Mouse (Mus musculus): ENCODE results near the gene Dao. TPM values are rescaled to one million over a fixed set of nuclear protein-coding genes. Genes with fewer than 3 reads are reported as not detected.
A peak's percentile ranks its signal among the peaks of the same experiment; 100 is the strongest.

Gene Dao
- polyA plus RNA-seq, 1 experiment from 2014 or later = not detected

- H3K4me1 ChIP-seq (ENCODE audit: control insufficient read depth, insufficient read depth, low read length) = peaks cover 70% of the 10 kb centered on the region
- H3K4me2 ChIP-seq = no peak overlapping the region
- no peaks in the 10 kb centered on the region for H3K36me3 ChIP-seq (ENCODE audit: control insufficient read depth, insufficient read depth, low read length)
- 0 out of 2 replicates have a peak overlapping the region, but pooled peaks have one; percentile 41 for H3K27ac ChIP-seq (ENCODE audit: low read depth, low read length)
- no peaks in the 10 kb centered on the region for H3K27me3 ChIP-seq (ENCODE audit: control insufficient read depth, insufficient read depth, low read length)
- WGBS (ENCODE audit: insufficient replicate concordance) = 80% methylated on average over 8 of the region's 8 CpGs
- no peak for ATAC-seq (replicated peaks; ENCODE audit: insufficient number of reproducible peaks, low FRiP score, low TSS enrichment)
- H3K9me3 ChIP-seq (replicated peaks; ENCODE audit: control insufficient read depth, low read length) = no peaks in the 10 kb centered on the region
- H3K4me3 ChIP-seq (ENCODE audit: low read depth, low read length) = no peak overlapping the region
- H3K9ac ChIP-seq (ENCODE audit: low read depth, low read length) = no peak overlapping the region
Measured at GRCm38 (mm10) chr5:113976597-113976996, 26.9 kb upstream of the Dao start.

DNA sequence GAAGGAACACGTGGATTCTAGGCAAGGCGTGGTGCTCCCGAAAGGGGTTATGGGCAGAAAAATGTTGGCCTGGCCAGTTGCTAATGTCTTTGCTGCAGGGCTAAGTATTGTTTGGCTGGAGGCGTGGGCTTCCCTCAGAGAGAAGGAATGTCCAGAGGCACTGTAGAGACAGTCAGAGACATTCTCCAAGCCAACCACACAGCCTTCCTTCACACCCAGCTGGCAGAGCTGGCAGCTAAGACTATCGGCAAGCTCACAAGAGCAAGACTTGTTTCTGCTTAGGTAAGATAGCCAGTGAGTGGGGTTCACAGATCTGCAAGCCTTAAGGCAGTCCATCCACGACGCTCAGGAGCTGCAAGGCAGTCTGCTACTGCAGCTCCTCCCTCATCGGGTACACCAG, 26.2 kb upstream of the Dao start:
- WGBS (ENCODE audit: insufficient replicate concordance) = 72% methylated on average over 8 of the region's 8 CpGs
- H3K4me2 ChIP-seq = no peak overlapping the region

DNA sequence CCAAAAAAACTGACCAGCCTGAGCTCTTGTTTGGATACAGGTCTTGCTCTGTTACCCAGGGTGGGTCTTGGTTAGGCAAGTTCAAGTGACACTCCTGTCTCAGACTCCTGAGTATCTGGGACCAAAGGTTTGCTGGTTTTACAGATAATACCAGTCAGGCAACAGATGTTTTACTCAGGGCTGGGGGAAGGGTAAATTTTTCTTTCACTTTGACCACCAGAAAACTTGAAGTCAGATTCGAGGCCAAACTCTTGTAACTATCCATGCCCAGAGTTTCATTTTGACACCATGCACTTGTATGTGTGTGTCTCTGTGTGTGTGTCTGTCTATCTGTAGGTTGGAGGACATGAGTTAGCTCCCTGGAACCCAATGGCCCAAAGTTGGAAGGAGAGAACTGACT, 23.0 kb upstream of the Dao start:
- Histone ChIP-seq H3K4me1 (ENCODE audit: control insufficient read depth, insufficient read depth, low read length) (peaks cover 58% of the 10 kb centered on the region), H3K4me3 (ENCODE audit: low read depth, low read length) (no peak overlapping the region), H3K36me3 (ENCODE audit: control insufficient read depth, insufficient read depth, low read length) (no peaks in the 10 kb centered on the region), H3K27me3 (ENCODE audit: control insufficient read depth, insufficient read depth, low read length) (no peaks in the 10 kb centered on the region), H3K27ac (ENCODE audit: low read depth, low read length) (peak overlapping the region; percentile 60), H3K9me3 (replicated peaks; ENCODE audit: control insufficient read depth, low read length) (no peaks in the 10 kb centered on the region), H3K9ac (ENCODE audit: low read depth, low read length) (no peak overlapping the region), H3K4me2 (peak overlapping the region; percentile 11; the same call in 1 of the 2 replicates)
- 66% methylated on average over 1 of the region's 1 CpGs for WGBS (ENCODE audit: insufficient replicate concordance)
- no peak for ATAC-seq (replicated peaks; ENCODE audit: insufficient number of reproducible peaks, low FRiP score, low TSS enrichment)

More for the DNA sequence above, 26.2 kb upstream of the Dao start:
- Histone ChIP-seq H3K27me3 (ENCODE audit: control insufficient read depth, insufficient read depth, low read length) (no peaks in the 10 kb centered on the region), H3K36me3 (ENCODE audit: control insufficient read depth, insufficient read depth, low read length) (no peaks in the 10 kb centered on the region), H3K4me3 (ENCODE audit: low read depth, low read length) (no peak overlapping the region), H3K4me1 (ENCODE audit: control insufficient read depth, insufficient read depth, low read length) (peaks cover 68% of the 10 kb centered on the region), H3K9me3 (replicated peaks; ENCODE audit: control insufficient read depth, low read length) (no peaks in the 10 kb centered on the region), H3K9ac (ENCODE audit: low read depth, low read length) (no peak overlapping the region), H3K27ac (ENCODE audit: low read depth, low read length) (peak overlapping the region; percentile 41; the same call in 1 of the 2 replicates)
- no peak for ATAC-seq (replicated peaks; ENCODE audit: insufficient number of reproducible peaks, low FRiP score, low TSS enrichment)

- peaks cover 58% of the 10 kb centered on the region for H3K4me1 ChIP-seq (ENCODE audit: control insufficient read depth, insufficient read depth, low read length)
- 79% methylated on average over 6 of the region's 6 CpGs for WGBS (ENCODE audit: insufficient replicate concordance)
- H3K4me3 ChIP-seq (ENCODE audit: low read depth, low read length) = no peak overlapping the region
- no peaks in the 10 kb centered on the region for H3K36me3 ChIP-seq (ENCODE audit: control insufficient read depth, insufficient read depth, low read length)
- H3K9ac ChIP-seq (ENCODE audit: low read depth, low read length) = no peak overlapping the region
- H3K27ac ChIP-seq (ENCODE audit: low read depth, low read length) = peak overlapping the region; percentile 60; the same call in 1 of the 2 replicates
- no peaks in the 10 kb centered on the region for H3K9me3 ChIP-seq (replicated peaks; ENCODE audit: control insufficient read depth, low read length)
- H3K27me3 ChIP-seq (ENCODE audit: control insufficient read depth, insufficient read depth, low read length) = no peaks in the 10 kb centered on the region
- ATAC-seq (replicated peaks; ENCODE audit: insufficient number of reproducible peaks, low FRiP score, low TSS enrichment) = no peak
- no peak overlapping the region for H3K4me2 ChIP-seq
Measured at GRCm38 (mm10) chr5:113981171-113981570, 22.3 kb upstream of the Dao start.

GRCm38 (mm10) chr5:113981843-113982242, 21.7 kb upstream of the Dao start:
- no peak overlapping the region for H3K27ac ChIP-seq (ENCODE audit: low read depth, low read length)
- H3K4me2 ChIP-seq = no peak overlapping the region
- no peak for ATAC-seq (replicated peaks; ENCODE audit: insufficient number of reproducible peaks, low FRiP score, low TSS enrichment)
- no peak overlapping the region for H3K4me3 ChIP-seq (ENCODE audit: low read depth, low read length)
- H3K36me3 ChIP-seq (ENCODE audit: control insufficient read depth, insufficient read depth, low read length) = no peaks in the 10 kb centered on the region
- peaks cover 58% of the 10 kb centered on the region for H3K4me1 ChIP-seq (ENCODE audit: control insufficient read depth, insufficient read depth, low read length)
- WGBS (ENCODE audit: insufficient replicate concordance) = 72% methylated on average over 8 of the region's 8 CpGs
- no peak overlapping the region for H3K9ac ChIP-seq (ENCODE audit: low read depth, low read length)
- no peaks in the 10 kb centered on the region for H3K27me3 ChIP-seq (ENCODE audit: control insufficient read depth, insufficient read depth, low read length)
- H3K9me3 ChIP-seq (replicated peaks; ENCODE audit: control insufficient read depth, low read length) = no peaks in the 10 kb centered on the region

DNA sequence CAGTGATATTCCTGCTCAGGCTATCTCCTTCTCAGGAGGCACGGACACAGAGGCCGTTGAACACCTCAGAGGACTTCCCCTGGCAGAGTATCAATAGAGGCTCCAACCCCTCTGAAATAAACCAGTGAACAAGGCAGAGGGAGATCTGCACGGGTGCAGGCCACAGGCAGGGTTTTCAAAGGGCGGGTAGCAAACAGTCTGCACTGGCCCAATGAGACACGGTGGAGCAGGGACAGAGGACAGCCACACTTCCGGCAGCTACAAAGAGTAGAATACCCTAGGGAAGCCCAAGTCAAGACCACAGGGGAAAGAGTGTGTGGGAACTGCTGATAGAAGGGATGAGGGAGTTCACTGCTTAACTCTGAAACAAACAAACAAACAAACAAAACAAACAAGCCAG, 20.0 kb upstream of the Dao start:
- no peak for ATAC-seq (replicated peaks; ENCODE audit: insufficient number of reproducible peaks, low FRiP score, low TSS enrichment)
- Histone ChIP-seq H3K4me3 (ENCODE audit: low read depth, low read length) (no peak overlapping the region), H3K4me1 (ENCODE audit: control insufficient read depth, insufficient read depth, low read length) (peaks cover 51% of the 10 kb centered on the region), H3K27ac (ENCODE audit: low read depth, low read length) (no peak overlapping the region; the same call in 1 of the 2 replicates), H3K9ac (ENCODE audit: low read depth, low read length) (no peak overlapping the region), H3K9me3 (replicated peaks; ENCODE audit: control insufficient read depth, low read length) (no peaks in the 10 kb centered on the region), H3K27me3 (ENCODE audit: control insufficient read depth, insufficient read depth, low read length) (no peaks in the 10 kb centered on the region), H3K4me2 (no peak overlapping the region), H3K36me3 (ENCODE audit: control insufficient read depth, insufficient read depth, low read length) (no peaks in the 10 kb centered on the region)
- WGBS (ENCODE audit: insufficient replicate concordance) = 46% methylated on average over 6 of the region's 6 CpGs

DNA sequence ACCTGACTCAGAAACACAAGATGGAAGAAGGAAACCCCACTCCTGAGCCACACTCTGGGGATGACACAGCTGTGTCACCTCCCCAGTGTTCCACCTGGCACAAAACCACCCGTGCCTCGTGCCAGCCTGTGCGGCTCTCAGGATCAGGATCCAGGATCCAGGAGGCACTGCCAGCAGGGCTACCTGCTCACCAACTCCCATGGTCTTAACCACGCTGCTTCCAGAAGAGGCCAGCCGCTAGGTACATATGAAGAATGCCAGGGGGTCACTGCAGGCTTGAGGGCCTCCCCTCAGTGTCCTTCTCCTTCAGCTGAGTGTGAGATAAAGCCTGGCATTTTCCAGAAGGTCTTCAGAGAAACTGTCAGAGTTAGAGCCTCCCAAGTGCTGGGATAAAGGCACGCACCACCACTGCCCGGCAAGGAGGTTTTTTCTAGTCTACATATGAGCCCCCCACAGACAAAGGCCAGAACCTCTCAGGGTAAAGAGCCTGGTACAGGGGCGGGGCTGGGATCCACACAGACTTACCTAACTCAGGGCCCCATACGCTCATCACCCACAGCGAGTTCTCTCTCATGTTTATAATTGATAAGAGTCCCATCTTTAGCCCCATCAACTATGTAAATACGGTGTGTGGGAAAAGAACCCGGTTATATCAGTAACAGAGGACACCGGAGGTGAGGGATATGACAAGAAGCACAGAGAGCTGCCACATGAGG, 19.3 kb upstream of the Dao start:
- H3K4me1 ChIP-seq (ENCODE audit: control insufficient read depth, insufficient read depth, low read length) = peaks cover 51% of the 10 kb centered on the region
- WGBS (ENCODE audit: insufficient replicate concordance) = 69% methylated on average over 13 of the region's 13 CpGs
- H3K9ac ChIP-seq (ENCODE audit: low read depth, low read length) = peak overlapping the region; percentile 43; the same call in 1 of the 2 replicates
- H3K27me3 ChIP-seq (ENCODE audit: control insufficient read depth, insufficient read depth, low read length) = no peaks in the 10 kb centered on the region
- H3K9me3 ChIP-seq (replicated peaks; ENCODE audit: control insufficient read depth, low read length) = no peaks in the 10 kb centered on the region
- H3K4me2 ChIP-seq = no peak overlapping the region
- H3K4me3 ChIP-seq (ENCODE audit: low read depth, low read length) = no peak overlapping the region
- no peak overlapping the region for H3K27ac ChIP-seq (ENCODE audit: low read depth, low read length)
- no peak for ATAC-seq (replicated peaks; ENCODE audit: insufficient number of reproducible peaks, low FRiP score, low TSS enrichment)
- no peaks in the 10 kb centered on the region for H3K36me3 ChIP-seq (ENCODE audit: control insufficient read depth, insufficient read depth, low read length)

GRCm38 (mm10) chr5:113985737-113986136, 17.8 kb upstream of the Dao start:
- no peak for ATAC-seq (replicated peaks; ENCODE audit: insufficient number of reproducible peaks, low FRiP score, low TSS enrichment)
- Histone ChIP-seq H3K27me3 (ENCODE audit: control insufficient read depth, insufficient read depth, low read length) (no peaks in the 10 kb centered on the region), H3K4me3 (ENCODE audit: low read depth, low read length) (no peak overlapping the region), H3K9me3 (replicated peaks; ENCODE audit: control insufficient read depth, low read length) (no peaks in the 10 kb centered on the region), H3K27ac (ENCODE audit: low read depth, low read length) (peak overlapping the region; percentile 73), H3K4me2 (no peak overlapping the region), H3K4me1 (ENCODE audit: control insufficient read depth, insufficient read depth, low read length) (peaks cover 57% of the 10 kb centered on the region), H3K9ac (ENCODE audit: low read depth, low read length) (peak overlapping the region; percentile 39; the same call in 1 of the 2 replicates), H3K36me3 (ENCODE audit: control insufficient read depth, insufficient read depth, low read length) (no peaks in the 10 kb centered on the region)
- WGBS (ENCODE audit: insufficient replicate concordance) = 54% methylated on average over 2 of the region's 2 CpGs

Data from heart, embryonic 11.5 days (tissue).